Mouse (Mus musculus) heart, postnatal 0 days (tissue): ENCODE measurements at regions not wholly inside any gene's neighbourhood (a gene's known extent, or its start where the extent isn't known, plus 50 kb on each side); places are given as distances from the start of the nearest gene placed in this dataset.

Experiments used
- CTCF ChIP-seq: IDR thresholded peaks from 2 replicates; pipeline ENCODE4 v1.5.1; 2016; ENCODE audit warnings: antibody characterized with exemption, control low read depth, low read depth
- EP300 ChIP-seq: IDR thresholded peaks from 2 replicates; pipeline ENCODE4 v1.6.1; 2016; ENCODE audit warnings: antibody characterized with exemption, low read depth

GRCm38 (mm10) chr15:41283199-41283598 lies 1149.0 kb downstream of the 9330182O14Rik start:
- TF ChIP-seq EP300: no peak
- no peak for TF ChIP-seq CTCF
